Mouse (Mus musculus) cortical plate, adult 2 months (tissue): ENCODE results near the gene Phldb2.

Experiments
- CTCF ChIP-seq: fragments of 200-500 bp; IDR thresholded peaks from 2 replicates; pipeline ENCODE4 v1.5.1; 2011; ENCODE audit warnings: mild to moderate bottlenecking, control low read depth, low read length; ENCODE audit not compliant: insufficient read depth; ENCODE audit errors: extremely low read depth
- POLR2A ChIP-seq: fragments of 200-500 bp; IDR thresholded peaks from 2 replicates; pipeline ENCODE4 v1.6.1; 2011; ENCODE audit warnings: mild to moderate bottlenecking, low read length, control low read depth; ENCODE audit not compliant: insufficient read depth; ENCODE audit errors: extremely low read depth

DNA sequence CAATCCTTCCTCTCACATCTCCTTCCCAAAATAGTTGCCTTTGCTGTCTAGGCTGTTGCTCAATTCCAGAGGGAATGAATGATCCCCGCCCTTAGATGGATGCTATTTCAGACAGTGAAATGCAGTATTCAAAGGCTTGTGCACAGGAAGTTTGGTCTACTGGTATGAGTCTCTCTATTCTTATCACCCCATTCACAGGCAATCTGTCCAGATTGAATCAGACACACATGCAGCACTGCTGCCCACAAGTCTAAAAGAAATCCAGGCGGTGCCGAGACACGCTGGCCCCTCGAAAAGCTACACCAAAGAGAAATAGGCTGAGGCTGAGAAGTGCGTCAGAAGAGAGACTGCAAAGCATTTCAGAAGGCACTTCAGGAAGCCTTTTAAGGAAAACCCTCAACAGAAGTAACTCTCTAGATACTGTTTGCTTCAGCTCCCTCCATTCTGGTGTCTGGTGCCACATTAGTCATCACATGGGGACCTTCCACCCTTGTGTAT is 142.5 kb downstream of the Phldb2 start:
- TF ChIP-seq CTCF = no peak
- TF ChIP-seq POLR2A = no peak
